Mouse (Mus musculus): ENCODE results near the gene Hist1h2ad. TPM values are rescaled to one million over a fixed set of nuclear protein-coding genes. Genes with fewer than 3 reads are reported as not detected.

Hist1h2ad gene
- polyA plus RNA-seq, 1 experiment from 2014 or later = 0.84 TPM

Small RNAs within 50 kb of the gene (microRNA-seq; reads per million reads assigned to microRNA genes)
- gene Gm44297 (ENCODE audit: borderline number of aligned reads) (4.2 reads per million, percentile 9 among the genes with 10 or more reads in this experiment), gene Gm44359 (ENCODE audit: borderline number of aligned reads) (1.1 reads per million), gene Gm44394 (ENCODE audit: borderline number of aligned reads) (1.8 reads per million)

Other genes starting within 250 kb of the Hist1h2ad start
- gene Zfp322a, start 205.2 kb upstream of the Hist1h2ad start, polyA plus RNA-seq (2014; fragmentation: Nextera tagmentation; extraction: Ambion mirVana) = 36.4 and 37.0 TPM in 2 replicates
- 13.1 and 13.4 TPM in 2 replicates for gene Abt1, start 150.5 kb upstream of the Hist1h2ad start, polyA plus RNA-seq (2014; fragmentation: Nextera tagmentation; extraction: Ambion mirVana)
- gene Btn1a1, start 108.5 kb upstream of the Hist1h2ad start, polyA plus RNA-seq (2014; fragmentation: Nextera tagmentation; extraction: Ambion mirVana) = 1.8 and 2.2 TPM in 2 replicates
- gene Btn2a2, start 85.5 kb upstream of the Hist1h2ad start, polyA plus RNA-seq (2014; fragmentation: Nextera tagmentation; extraction: Ambion mirVana) = 0.08 and 0.32 TPM in 2 replicates
- 3.3 and 4.3 TPM in 2 replicates for gene Hist1h4h, start 43.3 kb upstream of the Hist1h2ad start, polyA plus RNA-seq (2014; fragmentation: Nextera tagmentation; extraction: Ambion mirVana)
- 1.1 and 5.1 TPM in 2 replicates for gene Hist1h2af, start 40.5 kb upstream of the Hist1h2ad start, polyA plus RNA-seq (2014; fragmentation: Nextera tagmentation; extraction: Ambion mirVana)
- 5.2 TPM in 2 replicates for gene Hist1h3g, start 39.0 kb upstream of the Hist1h2ad start, polyA plus RNA-seq (2014; fragmentation: Nextera tagmentation; extraction: Ambion mirVana)
- gene Hist1h2bh, start 31.0 kb upstream of the Hist1h2ad start, polyA plus RNA-seq (2014; fragmentation: Nextera tagmentation; extraction: Ambion mirVana) = 1.6 and 1.7 TPM in 2 replicates
- gene Hist1h3f, start 30.3 kb upstream of the Hist1h2ad start, polyA plus RNA-seq (2014; fragmentation: Nextera tagmentation; extraction: Ambion mirVana) = 0.42 and 0.62 TPM in 2 replicates
- gene Hist1h4f, start 22.7 kb upstream of the Hist1h2ad start, polyA plus RNA-seq (2014; fragmentation: Nextera tagmentation; extraction: Ambion mirVana) = 0.66 and 1.4 TPM in 2 replicates
- 0.68 and 0.82 TPM in 2 replicates for gene Hist1h1d, start 21.1 kb upstream of the Hist1h2ad start, polyA plus RNA-seq (2014; fragmentation: Nextera tagmentation; extraction: Ambion mirVana)
- gene Hist1h3e, start 12.0 kb upstream of the Hist1h2ad start, polyA plus RNA-seq (2014; fragmentation: Nextera tagmentation; extraction: Ambion mirVana) = 3.5 and 5.6 TPM in 2 replicates
- gene Hist1h2ae, start 3.2 kb upstream of the Hist1h2ad start, polyA plus RNA-seq (2014; fragmentation: Nextera tagmentation; extraction: Ambion mirVana) = 61.3 and 62.9 TPM in 2 replicates
- 5.7 and 6.3 TPM in 2 replicates for gene Hist1h2bg, start 3.0 kb upstream of the Hist1h2ad start, polyA plus RNA-seq (2014; fragmentation: Nextera tagmentation; extraction: Ambion mirVana)
- 1.8 TPM in 2 replicates for gene Hist1h2bf, start 185 bp upstream of the Hist1h2ad start, polyA plus RNA-seq (2014; fragmentation: Nextera tagmentation; extraction: Ambion mirVana)
- gene Hist1h3d, start 1.4 kb downstream of the Hist1h2ad start, polyA plus RNA-seq (2014; fragmentation: Nextera tagmentation; extraction: Ambion mirVana) = 7.7 and 8.5 TPM in 2 replicates
- gene Hist1h4d, start 7.2 kb downstream of the Hist1h2ad start, polyA plus RNA-seq (2014; fragmentation: Nextera tagmentation; extraction: Ambion mirVana) = 92.8 and 99.3 TPM in 2 replicates
- gene Hist1h2be, start 46.7 kb downstream of the Hist1h2ad start, polyA plus RNA-seq (2014; fragmentation: Nextera tagmentation; extraction: Ambion mirVana) = 4.4 TPM in 2 replicates
- gene Hist1h1e, start 48.2 kb downstream of the Hist1h2ad start, polyA plus RNA-seq (2014; fragmentation: Nextera tagmentation; extraction: Ambion mirVana) = 17.5 and 21.2 TPM in 2 replicates
- 0.79 and 1.5 TPM in 2 replicates for gene Hist1h2ac, start 109.6 kb downstream of the Hist1h2ad start, polyA plus RNA-seq (2014; fragmentation: Nextera tagmentation; extraction: Ambion mirVana)
- gene Hist1h2bc, start 109.8 kb downstream of the Hist1h2ad start, polyA plus RNA-seq (2014; fragmentation: Nextera tagmentation; extraction: Ambion mirVana) = 31.9 and 35.7 TPM in 2 replicates
- not detected in 2 replicates for gene Hist1h1t, start 121.4 kb downstream of the Hist1h2ad start, polyA plus RNA-seq (2014; fragmentation: Nextera tagmentation; extraction: Ambion mirVana)
- gene Hist1h4c, start 124.1 kb downstream of the Hist1h2ad start, polyA plus RNA-seq (2014; fragmentation: Nextera tagmentation; extraction: Ambion mirVana) = 5.1 and 5.2 TPM in 2 replicates
- 6.1 and 7.2 TPM in 2 replicates for gene Hfe, start 136.5 kb downstream of the Hist1h2ad start, polyA plus RNA-seq (2014; fragmentation: Nextera tagmentation; extraction: Ambion mirVana)
- gene Hist1h1c, start 164.4 kb downstream of the Hist1h2ad start, polyA plus RNA-seq (2014; fragmentation: Nextera tagmentation; extraction: Ambion mirVana) = 24.2 and 25.8 TPM in 2 replicates
- gene Hist1h3c, start 171.2 kb downstream of the Hist1h2ad start, polyA plus RNA-seq (2014; fragmentation: Nextera tagmentation; extraction: Ambion mirVana) = 6.1 and 6.7 TPM in 2 replicates
- 3.1 and 4.6 TPM in 2 replicates for gene Hist1h2bb, start 172.4 kb downstream of the Hist1h2ad start, polyA plus RNA-seq (2014; fragmentation: Nextera tagmentation; extraction: Ambion mirVana)
- 38.5 and 42.1 TPM in 2 replicates for gene Hist1h2ab, start 176.7 kb downstream of the Hist1h2ad start, polyA plus RNA-seq (2014; fragmentation: Nextera tagmentation; extraction: Ambion mirVana)
- 5.5 and 8.3 TPM in 2 replicates for gene Hist1h3b, start 177.9 kb downstream of the Hist1h2ad start, polyA plus RNA-seq (2014; fragmentation: Nextera tagmentation; extraction: Ambion mirVana)
- 4.0 TPM in 2 replicates for gene Hist1h4b, start 182.6 kb downstream of the Hist1h2ad start, polyA plus RNA-seq (2014; fragmentation: Nextera tagmentation; extraction: Ambion mirVana)
- 0.57 TPM in 1 of 2 replicates, not detected in the other for gene Hist1h4a, start 186.8 kb downstream of the Hist1h2ad start, polyA plus RNA-seq (2014; fragmentation: Nextera tagmentation; extraction: Ambion mirVana)
- gene Hist1h3a, start 188.0 kb downstream of the Hist1h2ad start, polyA plus RNA-seq (2014; fragmentation: Nextera tagmentation; extraction: Ambion mirVana) = 4.2 and 8.8 TPM in 2 replicates
- gene Hist1h1a, start 189.3 kb downstream of the Hist1h2ad start, polyA plus RNA-seq (2014; fragmentation: Nextera tagmentation; extraction: Ambion mirVana) = 2.8 and 3.9 TPM in 2 replicates
- not detected in 2 replicates for gene Trim38, start 195.5 kb downstream of the Hist1h2ad start, polyA plus RNA-seq (2014; fragmentation: Nextera tagmentation; extraction: Ambion mirVana)
- gene Slc17a2, start 232.6 kb downstream of the Hist1h2ad start, polyA plus RNA-seq (2014; fragmentation: Nextera tagmentation; extraction: Ambion mirVana) = 0.26 and 0.56 TPM in 2 replicates

All from liver, embryonic 11.5 days (tissue).